Mouse (Mus musculus): ENCODE results near the gene Dnajc2. TPM values are rescaled to one million over a fixed set of nuclear protein-coding genes. Genes with fewer than 3 reads are reported as not detected.

Gene Dnajc2
- 56.6 and 66.3 TPM in 2 replicates for polyA plus RNA-seq (2015; fragmentation: Nextera tagmentation; extraction: Ambion mirVana)

DNA sequence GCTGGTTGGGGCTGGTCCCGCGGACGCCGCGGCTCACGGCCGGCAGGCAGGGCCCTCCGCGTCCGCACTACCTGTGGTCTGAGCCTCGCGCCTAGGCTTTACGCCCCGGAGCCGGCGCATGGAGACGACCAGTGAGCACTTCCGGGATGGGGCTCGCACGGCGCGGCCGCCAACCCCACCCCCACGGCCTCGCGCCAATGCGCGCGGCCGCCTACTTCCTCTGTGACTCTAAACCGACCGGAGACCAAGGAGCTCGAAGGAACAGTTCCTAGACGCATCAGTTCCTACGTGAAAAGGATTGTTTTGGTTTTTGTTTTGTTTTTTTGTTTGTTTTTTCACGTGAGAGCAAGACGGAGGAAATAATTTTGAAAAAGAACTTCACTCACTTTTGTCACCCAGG, at the start of gene Dnajc2, which contains the start of gene Psmc2:
Gene Dnajc2, minus strand, starts transcription at position 199 of the 400 bp plus-strand sequence.
Gene Psmc2, plus strand, starts transcription at position 231 of the 400 bp plus-strand sequence.
- H3K9ac ChIP-seq (ENCODE audit: low read depth, low read length): peak within 1 kb of the TSS; percentile 87
- ATAC-seq: peak; percentile 97
- WGBS: under 1% methylated on average over 24 of the region's 37 CpGs
- peak within 1 kb of the TSS; percentile 81 for H3K27ac ChIP-seq (ENCODE audit: low read depth, low read length)
- peaks cover 30% of the 10 kb centered on the region for H3K4me1 ChIP-seq (ENCODE audit: control insufficient read depth, insufficient read depth, low read depth, low read length)
- peak within 1 kb of the TSS; percentile 97 for H3K4me3 ChIP-seq (ENCODE audit: low read length)
- H3K27me3 ChIP-seq (replicated peaks; ENCODE audit: control insufficient read depth, insufficient read depth, low read length): no peaks in the 10 kb centered on the region
- peak within 1 kb of the TSS; percentile 91 for H3K4me2 ChIP-seq (ENCODE audit: low read length)
- H3K9me3 ChIP-seq (ENCODE audit: control insufficient read depth, low read length): no peaks in the 10 kb centered on the region
- H3K36me3 ChIP-seq (ENCODE audit: control insufficient read depth, insufficient read depth, low read length): peaks cover 19% of the 10 kb centered on the region

DNA sequence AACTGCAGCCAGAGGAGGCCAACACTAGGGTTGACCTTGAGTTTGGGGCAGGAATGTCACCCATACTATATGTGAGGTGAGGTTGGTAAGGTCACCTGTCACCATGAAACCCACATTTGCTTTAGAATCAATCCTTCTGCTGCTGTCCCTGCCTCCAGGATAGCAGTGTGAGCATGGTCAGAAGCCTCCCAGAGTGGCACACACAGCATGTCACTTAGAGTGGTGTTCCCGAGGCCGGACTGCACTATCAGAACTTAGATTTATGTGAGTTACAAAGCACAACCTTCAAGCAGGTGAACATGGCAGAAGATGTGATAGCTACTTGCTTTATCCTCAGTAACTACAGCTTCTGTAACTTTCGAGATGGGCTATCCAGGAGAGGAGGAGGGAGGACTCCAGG, 46.7 kb upstream of the Dnajc2 start:
- H3K4me2 ChIP-seq (ENCODE audit: low read length): no peak overlapping the region
- H3K27me3 ChIP-seq (replicated peaks; ENCODE audit: control insufficient read depth, insufficient read depth, low read length): no peaks in the 10 kb centered on the region; the same call in 1 of the 2 replicates
- no peaks in the 10 kb centered on the region for H3K9me3 ChIP-seq (ENCODE audit: control insufficient read depth, low read length)
- H3K4me3 ChIP-seq (ENCODE audit: low read length): no peak overlapping the region
- ATAC-seq: no peak
- no peak overlapping the region for H3K9ac ChIP-seq (ENCODE audit: low read depth, low read length)
- no peak overlapping the region for H3K27ac ChIP-seq (ENCODE audit: low read depth, low read length)
- no peaks in the 10 kb centered on the region for H3K36me3 ChIP-seq (ENCODE audit: control insufficient read depth, insufficient read depth, low read length)
- 72% methylated on average over 3 of the region's 3 CpGs for WGBS
- H3K4me1 ChIP-seq (ENCODE audit: control insufficient read depth, insufficient read depth, low read depth, low read length): no peaks in the 10 kb centered on the region

DNA sequence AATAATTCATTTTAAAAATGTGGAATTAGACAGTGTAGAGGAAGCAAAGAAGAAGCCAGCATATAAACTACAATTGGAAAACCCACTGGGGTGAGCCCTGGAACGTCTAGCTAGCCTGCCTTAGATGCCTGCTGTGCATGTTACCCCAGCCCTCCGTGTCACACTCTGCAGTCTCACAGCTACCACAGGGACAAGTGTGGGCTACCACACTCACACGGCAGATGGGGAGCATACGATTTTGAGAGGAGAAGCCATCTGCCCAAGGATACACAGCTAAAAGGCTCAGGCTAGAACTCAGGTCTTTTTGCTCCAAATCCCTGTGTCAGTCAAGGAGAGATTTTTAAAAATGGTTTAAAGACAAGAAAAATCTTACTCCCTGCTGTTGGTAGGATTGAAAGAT, 43.8 kb upstream of the Dnajc2 start:
- no peak overlapping the region for H3K4me3 ChIP-seq (ENCODE audit: low read length)
- WGBS: 56% methylated on average over 4 of the region's 4 CpGs
- no peak overlapping the region for H3K9ac ChIP-seq (ENCODE audit: low read depth, low read length)
- no peaks in the 10 kb centered on the region for H3K36me3 ChIP-seq (ENCODE audit: control insufficient read depth, insufficient read depth, low read length)
- no peaks in the 10 kb centered on the region; the same call in 1 of the 2 replicates for H3K27me3 ChIP-seq (replicated peaks; ENCODE audit: control insufficient read depth, insufficient read depth, low read length)
- H3K4me2 ChIP-seq (ENCODE audit: low read length): no peak overlapping the region
- no peaks in the 10 kb centered on the region for H3K9me3 ChIP-seq (ENCODE audit: control insufficient read depth, low read length)
- no peaks in the 10 kb centered on the region for H3K4me1 ChIP-seq (ENCODE audit: control insufficient read depth, insufficient read depth, low read depth, low read length)
- no peak overlapping the region for H3K27ac ChIP-seq (ENCODE audit: low read depth, low read length)
- ATAC-seq: no peak

DNA sequence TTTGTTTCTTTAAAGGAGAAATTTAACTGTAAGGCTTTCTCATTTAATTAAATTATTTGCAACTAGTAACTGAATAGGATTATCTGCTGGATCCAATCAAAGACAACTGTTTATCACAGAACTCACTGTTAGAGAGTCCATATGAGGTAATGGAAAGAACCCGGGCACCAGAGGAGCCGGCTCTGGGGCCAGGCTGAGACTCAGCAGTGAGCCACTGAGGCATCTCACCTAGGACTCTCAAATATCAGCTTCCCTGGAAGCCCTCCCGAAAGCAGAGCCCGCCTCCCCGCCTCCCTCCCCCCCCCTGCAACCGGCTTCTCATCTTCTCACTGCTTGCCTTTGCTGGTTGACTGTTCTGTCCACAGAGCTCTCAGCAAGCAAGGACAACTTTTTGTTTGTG, 42.6 kb upstream of the Dnajc2 start:
- Histone ChIP-seq H3K36me3 (ENCODE audit: control insufficient read depth, insufficient read depth, low read length) (no peaks in the 10 kb centered on the region), H3K4me1 (ENCODE audit: control insufficient read depth, insufficient read depth, low read depth, low read length) (no peaks in the 10 kb centered on the region), H3K4me2 (ENCODE audit: low read length) (no peak overlapping the region), H3K27ac (ENCODE audit: low read depth, low read length) (no peak overlapping the region), H3K4me3 (ENCODE audit: low read length) (no peak overlapping the region), H3K9ac (ENCODE audit: low read depth, low read length) (no peak overlapping the region), H3K27me3 (replicated peaks; ENCODE audit: control insufficient read depth, insufficient read depth, low read length) (no peaks in the 10 kb centered on the region; the same call in 1 of the 2 replicates), H3K9me3 (ENCODE audit: control insufficient read depth, low read length) (no peaks in the 10 kb centered on the region)
- 22% methylated on average over 6 of the region's 6 CpGs for WGBS
- ATAC-seq: no peak

DNA sequence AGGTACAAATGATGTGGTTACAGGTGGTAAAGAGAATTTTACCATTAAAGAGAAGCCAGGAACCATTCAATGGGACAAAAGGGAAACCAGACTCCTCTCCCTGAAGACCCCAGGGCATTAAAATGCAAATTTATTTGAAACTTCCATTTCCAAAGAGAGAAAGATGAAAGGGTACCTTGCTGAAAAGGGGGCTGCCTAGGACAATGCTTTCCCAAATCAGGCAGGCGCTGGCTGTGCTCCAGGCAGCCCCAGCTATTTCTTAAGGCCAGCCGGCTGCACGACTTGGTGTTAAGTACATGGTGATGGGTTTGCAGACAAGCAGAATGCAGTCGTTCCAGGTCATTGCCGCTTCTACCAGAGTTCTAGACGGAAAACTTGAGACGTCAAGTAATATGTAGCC, 41.3 kb upstream of the Dnajc2 start:
- Histone ChIP-seq H3K4me3 (ENCODE audit: low read length) (no peak overlapping the region), H3K4me1 (ENCODE audit: control insufficient read depth, insufficient read depth, low read depth, low read length) (no peaks in the 10 kb centered on the region), H3K9me3 (ENCODE audit: control insufficient read depth, low read length) (no peaks in the 10 kb centered on the region), H3K4me2 (ENCODE audit: low read length) (no peak overlapping the region), H3K9ac (ENCODE audit: low read depth, low read length) (no peak overlapping the region), H3K36me3 (ENCODE audit: control insufficient read depth, insufficient read depth, low read length) (no peaks in the 10 kb centered on the region), H3K27me3 (replicated peaks; ENCODE audit: control insufficient read depth, insufficient read depth, low read length) (no peaks in the 10 kb centered on the region), H3K27ac (ENCODE audit: low read depth, low read length) (no peak overlapping the region)
- no peak for ATAC-seq
- WGBS: 12% methylated on average over 7 of the region's 7 CpGs

DNA sequence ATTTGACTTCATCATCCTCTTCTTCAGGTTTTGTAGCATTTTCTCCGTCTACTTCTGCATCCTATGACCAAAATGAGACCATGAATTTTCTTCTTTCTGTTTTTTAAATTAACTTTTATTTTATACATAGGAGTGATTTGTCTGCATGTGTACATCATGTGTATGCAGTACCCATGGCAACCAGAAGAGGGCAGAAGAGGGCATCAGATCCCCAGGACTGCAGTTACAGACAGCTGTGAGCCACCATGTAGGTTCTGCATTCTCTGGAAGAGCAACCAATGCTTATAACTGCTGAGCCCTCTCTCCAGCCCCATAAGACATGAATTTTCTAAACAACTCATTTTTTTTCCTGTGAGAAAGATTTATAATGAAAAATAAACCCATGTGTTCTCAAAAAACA, 28.9 kb upstream of the Dnajc2 start:
- no peak overlapping the region for H3K9ac ChIP-seq (ENCODE audit: low read depth, low read length)
- 49% methylated on average over 1 of the region's 1 CpGs for WGBS
- H3K4me2 ChIP-seq (ENCODE audit: low read length): no peak overlapping the region
- no peaks in the 10 kb centered on the region for H3K36me3 ChIP-seq (ENCODE audit: control insufficient read depth, insufficient read depth, low read length)
- no peaks in the 10 kb centered on the region for H3K9me3 ChIP-seq (ENCODE audit: control insufficient read depth, low read length)
- H3K27me3 ChIP-seq (replicated peaks; ENCODE audit: control insufficient read depth, insufficient read depth, low read length): no peaks in the 10 kb centered on the region
- ATAC-seq: no peak
- no peak overlapping the region for H3K4me3 ChIP-seq (ENCODE audit: low read length)
- H3K4me1 ChIP-seq (ENCODE audit: control insufficient read depth, insufficient read depth, low read depth, low read length): no peaks in the 10 kb centered on the region
- H3K27ac ChIP-seq (ENCODE audit: low read depth, low read length): no peak overlapping the region

DNA sequence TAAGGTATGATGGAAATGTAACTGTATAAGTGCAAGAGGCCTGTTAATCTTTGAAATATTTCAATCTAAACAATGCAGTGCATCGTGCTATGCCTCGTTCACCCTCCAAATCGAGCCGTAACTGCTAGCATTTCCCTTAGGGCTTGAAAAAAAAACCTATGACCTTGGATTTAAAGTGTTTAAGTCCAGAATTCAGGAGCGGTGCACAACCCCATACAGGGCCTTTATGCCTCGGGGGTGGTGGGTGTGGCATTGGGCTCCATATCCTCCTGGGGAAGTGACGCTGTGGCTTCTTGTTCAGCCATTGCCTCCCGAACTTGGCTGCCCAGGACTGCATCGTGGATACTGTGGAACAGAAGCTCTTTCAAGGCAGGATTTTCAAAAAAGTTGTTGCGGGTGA, 25.9 kb upstream of the Dnajc2 start:
- Histone ChIP-seq H3K4me1 (ENCODE audit: control insufficient read depth, insufficient read depth, low read depth, low read length) (no peaks in the 10 kb centered on the region), H3K4me2 (ENCODE audit: low read length) (no peak overlapping the region), H3K27me3 (replicated peaks; ENCODE audit: control insufficient read depth, insufficient read depth, low read length) (no peaks in the 10 kb centered on the region), H3K27ac (ENCODE audit: low read depth, low read length) (no peak overlapping the region), H3K36me3 (ENCODE audit: control insufficient read depth, insufficient read depth, low read length) (no peaks in the 10 kb centered on the region), H3K4me3 (ENCODE audit: low read length) (no peak overlapping the region), H3K9me3 (ENCODE audit: control insufficient read depth, low read length) (no peaks in the 10 kb centered on the region), H3K9ac (ENCODE audit: low read depth, low read length) (no peak overlapping the region)
- 85% methylated on average over 10 of the region's 10 CpGs for WGBS
- ATAC-seq: no peak

DNA sequence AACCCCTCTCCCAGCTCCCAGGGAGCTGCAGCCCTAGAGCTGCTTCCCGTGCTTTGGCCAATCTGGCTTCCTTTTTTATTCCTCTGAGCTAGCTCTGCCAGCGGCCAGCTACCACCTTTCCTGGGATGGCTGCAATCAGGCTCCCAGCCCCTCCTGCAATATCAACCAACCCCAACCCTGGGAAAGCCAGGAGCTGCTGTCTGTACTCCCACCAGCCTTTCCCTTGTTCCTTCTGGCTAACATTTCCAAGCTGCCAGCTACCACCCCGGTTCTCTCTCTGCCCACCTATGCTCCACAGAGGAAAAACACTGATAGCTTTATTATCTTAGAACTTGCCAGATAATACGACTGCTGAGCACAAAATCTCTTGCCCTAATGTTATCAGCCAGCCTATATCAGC, 19.8 kb upstream of the Dnajc2 start:
- Histone ChIP-seq H3K9me3 (ENCODE audit: control insufficient read depth, low read length) (no peaks in the 10 kb centered on the region), H3K27ac (ENCODE audit: low read depth, low read length) (no peak overlapping the region), H3K9ac (ENCODE audit: low read depth, low read length) (no peak overlapping the region), H3K27me3 (replicated peaks; ENCODE audit: control insufficient read depth, insufficient read depth, low read length) (no peaks in the 10 kb centered on the region), H3K4me1 (ENCODE audit: control insufficient read depth, insufficient read depth, low read depth, low read length) (no peaks in the 10 kb centered on the region), H3K4me2 (ENCODE audit: low read length) (no peak overlapping the region), H3K4me3 (ENCODE audit: low read length) (no peak overlapping the region), H3K36me3 (ENCODE audit: control insufficient read depth, insufficient read depth, low read length) (peaks cover 22% of the 10 kb centered on the region)
- 87% methylated on average over 4 of the region's 4 CpGs for WGBS
- ATAC-seq: no peak

DNA sequence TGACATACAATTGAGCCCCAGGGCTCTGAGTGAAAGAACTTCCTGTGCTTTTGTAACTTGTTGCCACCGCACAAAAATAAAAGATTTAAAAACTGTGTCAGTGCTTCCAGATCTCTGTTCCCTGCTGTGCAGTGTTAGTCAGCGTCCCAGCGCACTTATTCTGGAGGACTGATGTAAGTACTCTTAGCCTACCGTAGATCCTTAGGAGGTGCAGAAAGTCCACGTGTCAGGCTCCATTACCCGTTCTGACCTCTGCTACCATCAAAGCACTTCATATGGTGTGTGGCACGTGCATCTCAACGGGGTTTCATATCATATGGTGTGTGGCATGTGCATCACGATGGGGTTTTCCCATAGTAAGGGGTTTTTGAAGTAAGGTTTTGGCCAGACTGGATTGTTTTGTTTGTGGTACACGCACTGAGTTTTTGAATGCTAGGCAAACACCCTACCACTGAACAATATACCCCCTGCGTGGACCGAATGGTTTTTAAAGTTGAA, 18.7 kb upstream of the Dnajc2 start:
- Histone ChIP-seq H3K9me3 (ENCODE audit: control insufficient read depth, low read length) (no peaks in the 10 kb centered on the region), H3K4me2 (ENCODE audit: low read length) (no peak overlapping the region), H3K36me3 (ENCODE audit: control insufficient read depth, insufficient read depth, low read length) (peaks cover 29% of the 10 kb centered on the region), H3K27ac (ENCODE audit: low read depth, low read length) (no peak overlapping the region), H3K9ac (ENCODE audit: low read depth, low read length) (no peak overlapping the region), H3K4me1 (ENCODE audit: control insufficient read depth, insufficient read depth, low read depth, low read length) (no peaks in the 10 kb centered on the region), H3K4me3 (ENCODE audit: low read length) (no peak overlapping the region), H3K27me3 (replicated peaks; ENCODE audit: control insufficient read depth, insufficient read depth, low read length) (no peaks in the 10 kb centered on the region)
- ATAC-seq: no peak
- WGBS: 88% methylated on average over 12 of the region's 12 CpGs

DNA sequence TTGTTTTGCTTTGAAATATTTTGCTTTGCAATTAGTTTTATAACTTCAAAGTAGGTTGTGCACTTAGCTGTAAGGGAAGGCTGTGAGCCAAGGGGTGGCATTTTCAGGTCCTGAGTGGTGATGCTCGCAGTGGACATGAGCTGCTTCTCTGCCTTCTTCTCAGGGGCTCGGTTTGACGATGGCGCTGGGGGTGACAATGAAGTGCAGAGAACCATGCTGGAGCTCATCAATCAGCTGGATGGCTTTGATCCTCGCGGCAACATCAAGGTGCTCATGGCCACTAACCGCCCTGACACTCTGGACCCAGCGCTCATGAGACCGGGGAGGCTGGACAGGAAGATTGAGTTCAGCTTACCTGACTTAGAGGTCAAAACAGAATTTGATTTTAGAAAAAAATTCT, 17.9 kb upstream of the Dnajc2 start:
- no peak overlapping the region for H3K27ac ChIP-seq (ENCODE audit: low read depth, low read length)
- no peaks in the 10 kb centered on the region for H3K4me1 ChIP-seq (ENCODE audit: control insufficient read depth, insufficient read depth, low read depth, low read length)
- no peak overlapping the region for H3K9ac ChIP-seq (ENCODE audit: low read depth, low read length)
- H3K27me3 ChIP-seq (replicated peaks; ENCODE audit: control insufficient read depth, insufficient read depth, low read length): no peaks in the 10 kb centered on the region
- H3K36me3 ChIP-seq (ENCODE audit: control insufficient read depth, insufficient read depth, low read length): peaks cover 29% of the 10 kb centered on the region
- no peak overlapping the region for H3K4me2 ChIP-seq (ENCODE audit: low read length)
- WGBS: 93% methylated on average over 9 of the region's 9 CpGs
- H3K4me3 ChIP-seq (ENCODE audit: low read length): no peak overlapping the region
- H3K9me3 ChIP-seq (ENCODE audit: control insufficient read depth, low read length): no peaks in the 10 kb centered on the region
- ATAC-seq: no peak

All from hindbrain, embryonic 16.5 days (tissue).